Mouse (Mus musculus) limb, embryonic 10.5 days (tissue): ENCODE measurements at regions not wholly inside any gene's neighbourhood (a gene's known extent, or its start where the extent isn't known, plus 50 kb on each side); places are given as distances from the start of the nearest gene placed in this dataset.

ENCODE experiments used
- DNase-seq: peaks from one replicate; pipeline ENCODE4 v3.0.0-alpha.2; 2017; ENCODE audit warnings: low spot score
- H3K27ac ChIP-seq: fragments of 300-500 bp; sonication (generic); 2 replicates; pipeline ENCODE4 v1.5.1; 2016; ENCODE audit warnings: mild to moderate bottlenecking
- H3K27me3 ChIP-seq: fragments of 300-500 bp; sonication (generic); 2 replicates; pipeline ENCODE4 v1.6.1; 2016; ENCODE audit warnings: low read depth, mild to moderate bottlenecking; ENCODE audit not compliant: poor library complexity, severe bottlenecking
- H3K36me3 ChIP-seq: fragments of 300-500 bp; sonication (generic); 2 replicates; pipeline ENCODE4 v1.6.1; 2016; ENCODE audit warnings: mild to moderate bottlenecking, moderate library complexity
- H3K4me1 ChIP-seq: fragments of 300-500 bp; sonication (generic); 2 replicates; pipeline ENCODE4 v1.6.1; 2016
- H3K4me3 ChIP-seq: fragments of 300-500 bp; sonication (generic); 2 replicates; pipeline ENCODE4 v1.5.1; 2016; ENCODE audit warnings: mild to moderate bottlenecking, moderate library complexity
- H3K9me3 ChIP-seq: fragments of 300-500 bp; sonication (generic); replicated peaks from 2 replicates; pipeline ENCODE4 v1.6.1; 2016; ENCODE audit warnings: mild to moderate bottlenecking
- WGBS: fragments of 180-500 bp; shearing (Covaris S2); methylation state at CpG from one replicate; pipeline ENCODE4 v1.1.7; 2016; 5-methylcytosine and 5-hydroxymethylcytosine counted together

GRCm38 (mm10) chr2:160256251-160256650 is 77.7 kb downstream of the Gm826 start:
- no peak overlapping the region for H3K4me3 ChIP-seq
- no peaks in the 10 kb centered on the region for H3K36me3 ChIP-seq
- H3K27ac ChIP-seq, result no peak overlapping the region
- H3K4me1 ChIP-seq, result no peaks in the 10 kb centered on the region
- H3K9me3 ChIP-seq, result no peaks in the 10 kb centered on the region
- WGBS, result 78% methylated on average over 7 of the region's 7 CpGs
- no peaks in the 10 kb centered on the region for H3K27me3 ChIP-seq
- no peak for DNase-seq

GRCm38 (mm10) chr2:160250228-160250627 is 83.7 kb downstream of the Gm826 start:
- 94% methylated on average over 3 of the region's 3 CpGs for WGBS
- no peak for DNase-seq
- H3K4me1 ChIP-seq, result peaks cover 23% of the 10 kb centered on the region
- no peak overlapping the region for H3K4me3 ChIP-seq
- H3K27me3 ChIP-seq, result peaks cover 25% of the 10 kb centered on the region; the same call in 1 of the 2 replicates
- no peak overlapping the region for H3K27ac ChIP-seq
- no peaks in the 10 kb centered on the region for H3K36me3 ChIP-seq
- H3K9me3 ChIP-seq, result no peaks in the 10 kb centered on the region

- peaks cover 27% of the 10 kb centered on the region for H3K4me1 ChIP-seq
- no peak for DNase-seq
- peaks cover 30% of the 10 kb centered on the region; the same call in 1 of the 2 replicates for H3K27me3 ChIP-seq
- H3K9me3 ChIP-seq, result no peaks in the 10 kb centered on the region
- H3K27ac ChIP-seq, result no peak overlapping the region
- H3K4me3 ChIP-seq, result no peak overlapping the region
- 68% methylated on average over 9 of the region's 9 CpGs for WGBS
- H3K36me3 ChIP-seq, result no peaks in the 10 kb centered on the region
Observed at GRCm38 (mm10) chr2:160249104-160250093, 84.6 kb downstream of the Gm826 start.

- WGBS, result 87% methylated on average over 6 of the region's 6 CpGs
- Histone ChIP-seq H3K36me3 (no peaks in the 10 kb centered on the region), H3K27me3 (peaks cover 47% of the 10 kb centered on the region; the same call in 1 of the 2 replicates), H3K27ac (no peak overlapping the region), H3K4me3 (no peak overlapping the region), H3K4me1 (peaks cover 27% of the 10 kb centered on the region), H3K9me3 (no peaks in the 10 kb centered on the region)
- no peak for DNase-seq
Observed at GRCm38 (mm10) chr2:160247286-160247685, 86.7 kb downstream of the Gm826 start.

GRCm38 (mm10) chr2:160246356-160246755 is 87.6 kb downstream of the Gm826 start:
- Histone ChIP-seq H3K4me1 (peaks cover 27% of the 10 kb centered on the region), H3K9me3 (no peaks in the 10 kb centered on the region), H3K27ac (no peak overlapping the region), H3K4me3 (no peak overlapping the region), H3K36me3 (no peaks in the 10 kb centered on the region), H3K27me3 (peaks cover 47% of the 10 kb centered on the region; the same call in 1 of the 2 replicates)
- DNase-seq, result no peak
- WGBS, result 80% methylated on average over 1 of the region's 1 CpGs

- no peak for DNase-seq
- WGBS, result 46% methylated on average over 7 of the region's 7 CpGs
Observed at GRCm38 (mm10) chr2:160244866-160245265, 89.1 kb downstream of the Gm826 start.

GRCm38 (mm10) chr2:160240531-160241379 is 93.2 kb downstream of the Gm826 start:
- Histone ChIP-seq H3K9me3 (no peaks in the 10 kb centered on the region), H3K4me1 (peaks cover 21% of the 10 kb centered on the region), H3K36me3 (no peaks in the 10 kb centered on the region), H3K4me3 (no peak overlapping the region), H3K27ac (no peak overlapping the region), H3K27me3 (peaks cover 41% of the 10 kb centered on the region; the same call in 1 of the 2 replicates)
- 52% methylated on average over 12 of the region's 12 CpGs for WGBS
- DNase-seq, result no peak

More at GRCm38 (mm10) chr2:160244866-160245265, 89.1 kb downstream of the Gm826 start:
- no peak overlapping the region for H3K4me3 ChIP-seq
- H3K27me3 ChIP-seq, result peaks cover 39% of the 10 kb centered on the region; the same call in 1 of the 2 replicates
- peaks cover 39% of the 10 kb centered on the region for H3K4me1 ChIP-seq
- H3K27ac ChIP-seq, result no peak overlapping the region
- H3K36me3 ChIP-seq, result no peaks in the 10 kb centered on the region
- no peaks in the 10 kb centered on the region for H3K9me3 ChIP-seq

GRCm38 (mm10) chr2:160237436-160238104 is 96.4 kb downstream of the Gm826 start:
- 84% methylated on average over 3 of the region's 3 CpGs for WGBS
- no peak for DNase-seq
- Histone ChIP-seq H3K36me3 (no peaks in the 10 kb centered on the region), H3K9me3 (no peaks in the 10 kb centered on the region), H3K4me1 (peaks cover 11% of the 10 kb centered on the region; the same call in 1 of the 2 replicates), H3K27ac (no peak overlapping the region), H3K27me3 (peaks cover 20% of the 10 kb centered on the region; the same call in 1 of the 2 replicates), H3K4me3 (no peak overlapping the region)

- Histone ChIP-seq H3K4me3 (no peak overlapping the region), H3K9me3 (no peaks in the 10 kb centered on the region), H3K36me3 (no peaks in the 10 kb centered on the region), H3K27me3 (peaks cover 25% of the 10 kb centered on the region; the same call in 1 of the 2 replicates), H3K4me1 (peaks cover 11% of the 10 kb centered on the region; the same call in 1 of the 2 replicates), H3K27ac (no peak overlapping the region)
- DNase-seq, result no peak
- 91% methylated on average over 7 of the region's 7 CpGs for WGBS
Observed at GRCm38 (mm10) chr2:160236806-160237205, 97.2 kb downstream of the Gm826 start.

- H3K27me3 ChIP-seq, result peaks cover 14% of the 10 kb centered on the region; the same call in 1 of the 2 replicates
- no peak for DNase-seq
- H3K9me3 ChIP-seq, result no peaks in the 10 kb centered on the region
- H3K36me3 ChIP-seq, result no peaks in the 10 kb centered on the region
- no peak overlapping the region for H3K27ac ChIP-seq
- WGBS, result 75% methylated on average over 8 of the region's 8 CpGs
- no peaks in the 10 kb centered on the region for H3K4me1 ChIP-seq
- H3K4me3 ChIP-seq, result no peak overlapping the region
Observed at GRCm38 (mm10) chr2:160230786-160231185, 103.2 kb downstream of the Gm826 start.

GRCm38 (mm10) chr2:160228331-160229035 is 105.5 kb downstream of the Gm826 start:
- no peak for DNase-seq
- no peaks in the 10 kb centered on the region; the same call in 1 of the 2 replicates for H3K4me1 ChIP-seq
- H3K27me3 ChIP-seq, result peaks cover 14% of the 10 kb centered on the region; the same call in 1 of the 2 replicates
- H3K4me3 ChIP-seq, result no peak overlapping the region
- no peak overlapping the region for H3K27ac ChIP-seq
- H3K36me3 ChIP-seq, result no peaks in the 10 kb centered on the region
- 81% methylated on average over 8 of the region's 8 CpGs for WGBS
- H3K9me3 ChIP-seq, result no peaks in the 10 kb centered on the region

- H3K4me3 ChIP-seq, result no peak overlapping the region
- peaks cover 10% of the 10 kb centered on the region for H3K4me1 ChIP-seq
- H3K9me3 ChIP-seq, result no peaks in the 10 kb centered on the region
- WGBS, result 79% methylated on average over 5 of the region's 5 CpGs
- H3K27me3 ChIP-seq, result peaks cover 6% of the 10 kb centered on the region; the same call in 1 of the 2 replicates
- H3K27ac ChIP-seq, result no peak overlapping the region
- no peaks in the 10 kb centered on the region for H3K36me3 ChIP-seq
- DNase-seq, result no peak
Observed at GRCm38 (mm10) chr2:160225450-160225849, 108.5 kb downstream of the Gm826 start.
